Mouse (Mus musculus) stomach, postnatal 0 days (tissue): ENCODE measurements at regions not wholly inside any gene's neighbourhood (a gene's known extent, or its start where the extent isn't known, plus 50 kb on each side); places are given as distances from the start of the nearest gene placed in this dataset.

ENCODE experiments used
- CTCF ChIP-seq: IDR thresholded peaks from 2 replicates; pipeline ENCODE4 v1.5.1; 2016; ENCODE audit warnings: antibody characterized with exemption, low read depth, mild to moderate bottlenecking, moderate library complexity
- EP300 ChIP-seq: optimal IDR thresholded peaks from 2 replicates; pipeline ENCODE3; 2016; ENCODE audit warnings: antibody characterized with exemption

DNA sequence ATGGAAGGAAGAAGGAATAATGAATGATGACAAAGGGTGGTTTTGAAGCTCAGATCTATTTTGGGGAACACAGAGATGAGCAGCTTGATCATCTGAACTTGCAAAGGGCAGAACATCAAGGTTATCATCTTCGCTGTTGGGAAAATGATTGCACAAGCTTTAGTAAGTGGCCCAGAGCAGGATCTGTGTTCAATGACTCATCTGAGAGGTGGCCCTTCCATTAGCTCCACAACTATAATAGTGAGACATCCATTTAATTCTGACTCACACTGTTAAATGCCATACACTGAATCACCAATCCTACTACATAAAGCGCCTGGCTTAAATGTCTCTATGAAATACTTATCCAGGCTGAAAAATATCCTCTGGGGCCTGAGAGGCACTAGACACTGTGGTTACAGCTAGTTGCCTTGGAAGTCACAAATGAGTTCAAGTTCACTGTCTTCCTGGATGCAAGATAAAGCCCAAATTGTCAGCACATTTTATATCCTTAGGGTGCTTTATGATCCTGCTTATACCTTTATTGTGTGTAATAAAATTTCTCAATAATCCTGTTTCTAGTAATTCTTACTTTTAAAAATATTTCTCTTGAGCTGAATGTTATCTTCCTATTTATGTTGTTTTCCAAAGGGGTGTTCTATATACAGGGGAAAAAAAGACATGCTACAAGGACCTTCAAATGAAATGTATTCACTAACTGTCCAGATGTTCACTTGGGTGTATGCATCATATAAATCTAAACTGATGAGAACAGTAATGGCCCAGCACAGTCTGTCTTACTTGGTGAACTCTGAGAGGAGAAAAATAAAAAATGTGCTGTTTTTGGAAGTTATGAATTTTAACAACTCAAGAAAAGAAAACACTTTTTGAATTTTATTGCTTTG lies 687.9 kb upstream of the Cited2 start:
- TF ChIP-seq EP300 (no peak), CTCF (no peak)
